Mouse (Mus musculus) stomach, embryonic 14.5 days (tissue): ENCODE results near the gene Tube1. TPM values are rescaled to one million over a fixed set of nuclear protein-coding genes. Genes with fewer than 3 reads are reported as not detected.

Source experiments
- ATAC-seq: fragments of 200-750 bp; cut with Nextera tagmentation; 2 replicates; pipeline ENCODE4 v1.8.0; 2017; ENCODE audit warnings: low read depth, moderate TSS enrichment; ENCODE audit not compliant: insufficient number of reproducible peaks, insufficient read depth, low FRiP score
- H3K27ac ChIP-seq: fragments of 300-500 bp; sonication (generic); 2 replicates; pipeline ENCODE4 v1.5.1; 2014; ENCODE audit warnings: mild to moderate bottlenecking, low read length, moderate library complexity, mixed read lengths
- H3K27me3 ChIP-seq: fragments of 300-500 bp; sonication (generic); 2 replicates; pipeline ENCODE4 v1.6.1; 2014; ENCODE audit warnings: low read length, control low read depth, mixed read lengths; ENCODE audit not compliant: control insufficient read depth, insufficient read depth
- H3K36me3 ChIP-seq: fragments of 300-500 bp; sonication (generic); 2 replicates; pipeline ENCODE4 v1.6.1; 2014; ENCODE audit warnings: mild to moderate bottlenecking, control low read depth, low read length, moderate library complexity, mixed read lengths; ENCODE audit not compliant: control insufficient read depth, insufficient read depth
- H3K4me1 ChIP-seq: fragments of 300-500 bp; sonication (generic); 2 replicates; pipeline ENCODE4 v1.6.1; 2014; ENCODE audit warnings: low read length, control low read depth, mixed read lengths; ENCODE audit not compliant: control insufficient read depth, insufficient read depth
- H3K4me2 ChIP-seq: fragments of 300-500 bp; sonication (generic); replicated peaks from 2 replicates; pipeline ENCODE4 v1.6.1; 2014; ENCODE audit warnings: low read depth, low read length, control low read depth
- H3K4me3 ChIP-seq: fragments of 300-500 bp; sonication (generic); 2 replicates; pipeline ENCODE4 v1.5.1; 2014; ENCODE audit warnings: low read depth, low read length, control low read depth
- H3K9ac ChIP-seq: fragments of 300-500 bp; sonication (generic); replicated peaks from 2 replicates; pipeline ENCODE4 v1.6.1; 2014; ENCODE audit warnings: low read depth, mild to moderate bottlenecking, control low read depth, low read length, moderate library complexity, mixed read lengths
- H3K9me3 ChIP-seq: fragments of 300-500 bp; sonication (generic); 2 replicates; pipeline ENCODE4 v1.6.1; 2016; ENCODE audit warnings: low read depth, low read length, control low read depth; ENCODE audit not compliant: control insufficient read depth
- WGBS: fragments of 180-500 bp; shearing (Covaris S2); extraction: QIAGEN DNeasy Blood & Tissue Kit; methylation state at CpG from one replicate; pipeline ENCODE4 v1.1.7; 2014; 5-methylcytosine and 5-hydroxymethylcytosine counted together
- polyA plus RNA-seq: library from polyadenylated mRNA; unstranded; fragments of >200 nt; fragmentation: Nextera tagmentation; extraction: Ambion mirVana; gene quantifications from 2 replicates; pipeline ENCODE4 v1.2.1, GENCODE M21; 2014

Gene Tube1
- polyA plus RNA-seq, 1 experiment from 2014 or later, result 22.3 TPM

- no peaks in the 10 kb centered on the region for H3K36me3 ChIP-seq
- H3K4me1 ChIP-seq, result no peaks in the 10 kb centered on the region
- H3K4me3 ChIP-seq, result no peak overlapping the region
- H3K27ac ChIP-seq, result no peak overlapping the region
- no peaks in the 10 kb centered on the region for H3K27me3 ChIP-seq
- ATAC-seq, result no peak
- no peak overlapping the region for H3K4me2 ChIP-seq
- WGBS, result 37% methylated on average over 4 of the region's 4 CpGs
- H3K9ac ChIP-seq, result no peak overlapping the region
- no peaks in the 10 kb centered on the region for H3K9me3 ChIP-seq
These were observed 12.4 kb upstream of the Tube1 start for GRCm38 (mm10) chr10:39121412-39121811.

GRCm38 (mm10) chr10:39137766-39138165, 4.0 kb downstream of the Tube1 start:
- Histone ChIP-seq H3K4me2 (no peak overlapping the region), H3K4me3 (no peak overlapping the region), H3K36me3 (peaks cover 27% of the 10 kb centered on the region), H3K27ac (no peak overlapping the region), H3K27me3 (no peaks in the 10 kb centered on the region), H3K9ac (no peak overlapping the region), H3K4me1 (peaks cover 7% of the 10 kb centered on the region), H3K9me3 (no peaks in the 10 kb centered on the region)
- ATAC-seq, result no peak
- WGBS, result 82% methylated on average over 3 of the region's 3 CpGs

GRCm38 (mm10) chr10:39138761-39139160, 5.0 kb downstream of the Tube1 start:
- peaks cover 7% of the 10 kb centered on the region for H3K4me1 ChIP-seq
- H3K4me2 ChIP-seq, result no peak overlapping the region
- no peak overlapping the region for H3K27ac ChIP-seq
- 87% methylated on average over 6 of the region's 6 CpGs for WGBS
- H3K9me3 ChIP-seq, result no peaks in the 10 kb centered on the region
- no peaks in the 10 kb centered on the region for H3K27me3 ChIP-seq
- H3K9ac ChIP-seq, result no peak overlapping the region
- no peak overlapping the region for H3K4me3 ChIP-seq
- peaks cover 32% of the 10 kb centered on the region for H3K36me3 ChIP-seq
- ATAC-seq, result no peak

GRCm38 (mm10) chr10:39140843-39141242, 7.1 kb downstream of the Tube1 start:
- H3K9ac ChIP-seq, result no peak overlapping the region
- no peak overlapping the region for H3K4me2 ChIP-seq
- H3K27ac ChIP-seq, result no peak overlapping the region
- no peak for ATAC-seq
- H3K4me3 ChIP-seq, result no peak overlapping the region
- H3K27me3 ChIP-seq, result no peaks in the 10 kb centered on the region
- WGBS, result 51% methylated on average over 14 of the region's 14 CpGs
- no peaks in the 10 kb centered on the region for H3K4me1 ChIP-seq
- H3K9me3 ChIP-seq, result no peaks in the 10 kb centered on the region
- peaks cover 36% of the 10 kb centered on the region for H3K36me3 ChIP-seq

- H3K4me1 ChIP-seq, result no peaks in the 10 kb centered on the region
- H3K4me2 ChIP-seq, result no peak overlapping the region
- H3K27ac ChIP-seq, result no peak overlapping the region
- H3K4me3 ChIP-seq, result no peak overlapping the region
- ATAC-seq, result no peak
- H3K36me3 ChIP-seq, result peaks cover 34% of the 10 kb centered on the region
- H3K27me3 ChIP-seq, result no peaks in the 10 kb centered on the region
- WGBS, result 90% methylated on average over 2 of the region's 2 CpGs
- H3K9ac ChIP-seq, result no peak overlapping the region
- H3K9me3 ChIP-seq, result no peaks in the 10 kb centered on the region
These were observed 7.6 kb downstream of the Tube1 start for GRCm38 (mm10) chr10:39141401-39141800.

GRCm38 (mm10) chr10:39142216-39142615, 8.4 kb downstream of the Tube1 start:
- ATAC-seq, result no peak
- Histone ChIP-seq H3K27ac (no peak overlapping the region), H3K4me1 (no peaks in the 10 kb centered on the region), H3K9me3 (no peaks in the 10 kb centered on the region), H3K4me2 (no peak overlapping the region), H3K9ac (no peak overlapping the region), H3K4me3 (no peak overlapping the region), H3K36me3 (peaks cover 36% of the 10 kb centered on the region), H3K27me3 (no peaks in the 10 kb centered on the region)
- WGBS, result 85% methylated on average over 12 of the region's 12 CpGs

- Histone ChIP-seq H3K9ac (no peak overlapping the region), H3K36me3 (no peaks in the 10 kb centered on the region), H3K4me3 (no peak overlapping the region), H3K27ac (no peak overlapping the region), H3K27me3 (no peaks in the 10 kb centered on the region), H3K4me1 (0 out of 2 replicates have a peak, but pooled peaks cover 2% of the 10 kb centered on the region), H3K9me3 (no peaks in the 10 kb centered on the region), H3K4me2 (no peak overlapping the region)
- 82% methylated on average over 5 of the region's 5 CpGs for WGBS
- ATAC-seq, result no peak
These were observed 22.9 kb downstream of the Tube1 start for GRCm38 (mm10) chr10:39156719-39157118.

GRCm38 (mm10) chr10:39157321-39157720, 23.5 kb downstream of the Tube1 start:
- 0 out of 2 replicates have a peak, but pooled peaks cover 2% of the 10 kb centered on the region for H3K4me1 ChIP-seq
- no peak for ATAC-seq
- no peak overlapping the region for H3K9ac ChIP-seq
- WGBS, result 84% methylated on average over 1 of the region's 1 CpGs
- H3K27ac ChIP-seq, result no peak overlapping the region
- H3K27me3 ChIP-seq, result no peaks in the 10 kb centered on the region
- H3K9me3 ChIP-seq, result no peaks in the 10 kb centered on the region
- no peaks in the 10 kb centered on the region for H3K36me3 ChIP-seq
- H3K4me3 ChIP-seq, result no peak overlapping the region
- H3K4me2 ChIP-seq, result no peak overlapping the region

GRCm38 (mm10) chr10:39158306-39158705, 24.5 kb downstream of the Tube1 start:
- no peak overlapping the region for H3K27ac ChIP-seq
- no peaks in the 10 kb centered on the region for H3K27me3 ChIP-seq
- ATAC-seq, result no peak
- H3K4me2 ChIP-seq, result no peak overlapping the region
- WGBS, result 57% methylated on average over 12 of the region's 12 CpGs
- no peaks in the 10 kb centered on the region for H3K36me3 ChIP-seq
- no peak overlapping the region for H3K9ac ChIP-seq
- H3K9me3 ChIP-seq, result no peaks in the 10 kb centered on the region
- H3K4me3 ChIP-seq, result no peak overlapping the region
- H3K4me1 ChIP-seq, result 0 out of 2 replicates have a peak, but pooled peaks cover 8% of the 10 kb centered on the region
